Mouse (Mus musculus): Measurements from ENCODE around the gene Cd151.

The Cd151 gene

DNA sequence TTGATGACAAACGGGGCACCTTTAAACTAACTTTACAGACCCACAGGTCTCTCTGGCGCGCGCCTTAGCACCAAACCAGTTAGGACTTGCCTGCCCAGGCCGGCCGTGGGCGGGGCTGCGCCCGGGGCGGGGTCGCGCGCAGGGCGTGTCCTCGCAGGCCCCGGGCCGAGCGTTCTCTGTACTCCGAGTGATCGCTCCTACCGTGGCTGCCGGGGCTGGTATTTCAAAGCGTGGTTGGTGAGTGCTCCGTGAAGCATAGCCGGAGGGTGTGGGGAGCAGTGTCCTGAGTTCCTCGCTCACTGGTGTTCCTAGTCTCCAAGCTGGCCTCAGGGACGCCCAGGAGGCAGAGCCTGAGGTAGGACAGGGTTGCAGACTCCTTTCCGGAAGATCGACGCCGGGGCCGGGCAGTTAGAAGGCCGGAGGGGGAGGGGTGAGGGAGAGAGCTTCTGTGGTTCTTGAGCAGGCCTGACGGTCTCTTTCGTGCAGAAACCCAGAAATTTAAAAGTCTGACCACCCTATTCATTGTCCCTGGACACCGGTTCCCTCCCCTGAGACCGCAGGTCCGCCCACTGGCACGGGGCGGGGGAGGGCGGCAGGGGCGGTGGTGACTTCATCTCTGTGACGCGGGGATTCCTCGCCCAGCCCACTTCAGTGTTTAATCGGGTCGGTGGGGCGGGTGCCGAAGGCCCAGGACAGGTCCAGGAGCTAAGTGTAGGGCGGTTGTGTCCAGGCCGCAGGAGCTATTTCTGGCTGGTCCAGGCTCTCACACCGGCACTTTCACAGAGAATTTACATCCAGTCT, at the start of gene Cd151:
Gene Cd151, plus strand, starts transcription at position 163 of the 801 bp plus-strand sequence.
- DNase-seq = peak; percentile 93 to 96

DNA sequence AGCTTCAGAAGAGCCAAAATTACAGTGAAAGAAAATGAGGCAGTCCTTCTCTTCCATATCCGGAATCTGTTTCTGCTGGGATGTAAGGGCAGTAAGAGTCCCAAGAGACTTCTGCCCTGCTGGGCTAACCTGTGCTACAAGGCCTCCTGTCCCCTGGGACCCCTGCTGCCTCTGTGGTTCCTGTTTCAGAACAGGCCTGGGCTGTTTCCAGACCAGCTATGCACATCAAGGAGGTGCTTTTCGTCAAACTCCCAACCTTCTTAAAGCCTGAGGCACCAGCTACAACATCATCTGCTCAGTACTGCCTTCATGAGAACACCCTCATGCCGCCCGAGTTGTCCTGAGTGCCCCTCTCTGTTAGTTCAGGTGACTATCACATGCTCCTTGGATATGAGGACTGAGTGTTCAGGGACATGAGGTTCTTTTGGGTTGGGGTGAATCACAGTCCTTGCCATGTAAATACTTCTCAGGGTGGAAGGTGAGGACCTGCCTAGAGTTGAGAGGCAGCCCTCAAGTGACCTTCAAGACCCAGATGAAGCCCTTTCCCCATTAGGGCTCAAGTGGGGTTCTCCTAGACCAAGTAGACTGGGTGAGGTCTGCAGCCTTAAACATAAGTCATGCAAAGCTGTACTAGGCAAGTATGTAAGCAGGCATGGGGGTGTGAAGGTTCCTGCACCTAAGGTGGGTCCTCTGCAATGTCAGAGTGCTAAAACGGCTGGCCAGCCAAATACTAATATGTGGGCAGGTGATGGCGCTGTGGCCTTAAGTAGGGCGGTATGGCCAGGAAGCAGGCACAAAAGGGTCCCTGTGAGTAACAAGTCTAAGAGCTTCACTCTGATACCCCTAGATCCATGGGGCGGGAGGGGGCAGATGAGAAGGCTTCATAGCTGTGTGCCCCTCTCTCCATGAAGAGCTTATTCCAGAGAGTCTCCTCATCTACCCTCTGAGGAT, 49.2 kb upstream of the Cd151 start:
- DNase-seq = no peak

DNA sequence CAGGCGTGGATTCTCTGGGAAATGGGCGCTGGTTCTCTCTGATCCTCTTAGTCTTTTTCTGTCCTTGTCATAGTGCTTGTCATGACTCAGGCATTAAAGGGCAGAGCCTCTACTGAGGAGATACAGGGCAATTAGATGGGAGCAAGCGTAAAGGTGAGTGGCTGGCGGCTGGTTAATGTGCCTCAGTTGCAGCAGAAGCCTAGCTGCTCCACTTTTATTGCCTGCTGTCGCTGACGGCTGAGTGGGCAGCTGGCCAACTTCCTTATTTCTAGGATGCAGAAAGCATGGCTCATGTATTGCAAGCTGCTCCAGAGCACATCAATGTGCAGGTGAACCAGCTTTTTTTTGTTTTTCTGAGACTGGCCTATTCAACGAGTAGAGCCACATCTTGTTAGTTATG, 48.2 kb upstream of the Cd151 start:
- DNase-seq = peak in 1 of 2 experiments; percentile 37

DNA sequence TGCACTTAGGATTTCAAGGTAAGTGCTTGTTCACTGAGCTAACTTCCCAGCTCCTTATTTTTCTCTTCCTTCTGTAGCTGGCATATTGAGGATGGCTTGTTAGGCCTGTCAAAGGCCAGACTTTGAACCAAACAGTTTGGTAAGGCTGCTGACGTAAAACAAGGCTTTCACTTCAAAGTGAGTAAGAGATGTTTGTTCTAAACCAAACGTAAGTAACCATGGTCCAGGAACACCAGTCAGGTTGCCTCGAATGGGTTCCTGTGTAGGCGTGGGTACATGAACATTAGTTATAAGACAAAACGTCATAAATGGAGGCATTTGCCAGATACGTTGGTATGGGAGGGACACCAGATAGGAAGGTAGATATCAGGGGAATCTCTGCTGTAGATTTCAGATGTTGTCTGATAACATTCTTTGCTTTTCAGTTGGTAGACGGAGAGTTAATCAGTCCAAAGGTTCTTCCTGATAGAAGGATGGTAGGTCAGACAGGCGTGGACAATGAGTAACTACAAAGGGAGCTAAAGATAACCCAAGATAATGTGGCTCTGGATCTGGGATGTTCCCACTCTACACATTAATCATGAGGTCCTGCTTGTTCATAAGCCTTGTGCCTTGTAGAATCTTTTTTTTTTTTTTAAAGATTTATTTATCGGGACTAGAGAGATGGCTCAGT, 47.0 kb upstream of the Cd151 start:
- DNase-seq = no peak

DNA sequence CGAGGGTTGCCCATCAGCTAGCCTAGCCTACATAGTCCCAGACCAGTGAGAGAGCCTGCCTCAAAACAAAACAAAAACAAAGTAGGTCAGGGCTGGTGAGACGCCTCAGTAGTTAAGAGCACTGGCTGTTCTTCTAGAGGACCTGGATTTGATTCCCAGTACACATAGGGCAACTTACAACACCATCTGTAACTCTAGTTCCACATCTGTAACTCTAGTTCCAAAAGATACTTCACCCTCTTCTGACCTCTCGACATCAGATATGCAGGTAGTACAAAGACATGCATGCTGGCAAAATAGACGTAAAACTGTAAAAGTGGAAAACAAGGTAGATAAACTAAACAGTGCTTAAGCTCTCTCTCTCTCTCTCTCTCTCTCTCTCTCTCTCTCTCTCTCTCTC, 43.4 kb upstream of the Cd151 start:
- no peak for DNase-seq

DNA sequence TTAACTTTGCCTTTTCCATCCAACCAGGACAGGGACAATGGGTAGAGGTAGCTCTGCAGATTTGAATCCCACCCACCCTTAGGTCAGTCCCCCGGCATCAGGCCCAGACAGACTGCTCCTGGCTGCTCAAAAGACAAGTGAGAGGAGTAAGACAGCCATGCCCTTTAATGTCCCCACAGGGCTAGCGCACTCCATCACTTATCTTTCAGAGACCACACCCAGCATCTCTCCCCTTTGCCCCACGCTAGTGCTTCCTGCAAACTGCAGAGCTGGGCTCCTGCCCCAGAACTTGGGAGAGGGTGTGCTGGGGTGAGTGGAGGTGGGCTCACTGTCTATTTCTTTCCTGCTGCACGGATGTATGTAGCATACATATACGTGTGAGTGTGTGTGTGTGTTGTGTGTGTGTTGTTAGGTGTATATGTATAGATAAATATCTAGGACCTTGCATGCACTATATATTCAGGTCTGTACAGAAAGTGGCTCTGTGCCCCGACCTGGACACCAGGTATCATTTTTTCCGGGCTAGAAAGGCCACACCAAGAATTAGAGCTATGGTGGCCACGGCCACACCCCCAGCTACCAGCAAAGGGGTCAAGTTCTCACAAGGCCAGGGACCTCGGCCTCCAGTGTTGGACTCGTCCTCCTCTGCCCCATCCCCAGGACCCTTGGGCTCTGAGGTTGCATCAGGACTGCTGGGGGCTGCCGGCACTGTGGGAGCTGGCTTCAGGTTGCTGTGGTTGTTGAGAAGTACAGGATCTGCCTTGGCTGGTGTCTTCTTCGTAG, 40.1 kb upstream of the Cd151 start:
- DNase-seq = no peak

DNA sequence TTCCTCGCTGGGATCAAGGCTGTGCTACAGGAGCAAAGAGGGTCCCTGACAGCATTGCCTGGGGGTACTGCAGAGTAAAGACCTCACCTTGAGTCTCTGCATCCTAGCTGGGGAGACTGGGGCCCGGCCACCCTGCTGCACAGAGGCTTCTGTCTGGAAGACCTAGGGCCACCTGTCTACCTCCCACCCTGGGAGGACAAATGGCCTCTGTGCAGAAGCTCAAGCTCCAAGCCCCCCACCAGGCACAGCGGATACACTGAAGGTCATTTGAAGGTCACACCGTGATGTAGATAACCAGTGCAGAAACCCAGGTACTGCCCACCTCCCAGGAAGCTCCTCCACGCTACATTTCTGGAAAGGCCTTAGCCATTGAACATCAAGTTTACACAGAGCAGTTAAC, 38.5 kb upstream of the Cd151 start:
- DNase-seq = no peak

DNA sequence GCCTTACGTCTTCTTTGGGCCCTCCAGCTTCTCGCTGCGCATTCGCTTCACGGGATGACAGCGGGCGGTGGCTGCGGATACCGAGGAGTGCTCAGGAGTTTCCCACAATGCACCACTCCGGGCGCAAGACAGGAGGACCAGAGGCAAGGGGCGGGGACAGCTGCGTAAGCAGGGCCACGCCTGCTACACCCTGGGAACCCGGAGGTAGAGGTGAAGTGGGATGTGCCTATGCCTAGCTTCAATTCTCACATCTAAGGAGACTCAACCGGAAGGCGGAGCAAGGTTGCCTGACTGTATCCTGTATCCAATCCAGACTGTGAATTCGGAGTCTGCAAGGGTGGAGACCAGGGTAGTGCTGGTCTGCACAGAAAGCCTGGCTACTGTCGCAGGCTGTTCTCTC, 37.9 kb upstream of the Cd151 start, which contains the start of gene Cend1:
Gene Cend1, minus strand, starts transcription at position 182 of the 400 bp plus-strand sequence.
- peak; percentile 44 to 56 for DNase-seq

DNA sequence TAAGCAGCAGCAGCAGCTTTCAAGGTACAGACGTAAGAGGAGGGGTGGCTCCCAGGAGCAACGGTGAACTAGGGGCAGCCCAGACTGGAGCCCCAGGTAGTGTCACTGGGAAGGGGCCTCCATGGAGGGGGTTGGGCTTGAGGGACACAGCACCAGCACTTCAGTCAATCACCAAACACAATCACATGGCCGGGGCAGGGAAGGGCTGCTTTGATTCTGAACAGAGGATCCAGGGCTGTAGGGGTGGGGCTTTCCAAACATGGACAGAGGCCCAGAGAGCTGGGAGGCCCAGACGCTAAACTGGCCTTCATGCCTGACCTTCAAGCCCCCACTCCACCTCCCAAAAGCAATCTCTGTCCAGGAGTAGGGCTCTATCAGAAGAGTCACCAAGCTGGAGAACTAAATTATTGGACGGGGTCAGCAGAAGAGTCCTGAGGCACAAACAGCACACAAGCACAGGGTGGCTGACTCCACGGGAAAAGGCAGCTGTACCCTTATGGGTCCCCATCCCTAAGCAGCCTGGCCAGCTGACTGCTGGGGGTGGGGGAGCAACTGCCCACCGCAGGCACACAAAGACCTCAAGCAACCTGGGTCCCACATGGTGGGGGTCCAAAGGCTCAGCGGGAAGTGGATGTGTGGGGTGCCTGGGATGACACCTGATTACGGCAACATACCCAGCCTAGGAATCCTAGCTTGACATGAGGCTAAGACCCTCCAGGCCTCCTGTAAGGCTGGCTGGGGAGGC, 37.2 kb upstream of the Cd151 start:
- DNase-seq = no peak

DNA sequence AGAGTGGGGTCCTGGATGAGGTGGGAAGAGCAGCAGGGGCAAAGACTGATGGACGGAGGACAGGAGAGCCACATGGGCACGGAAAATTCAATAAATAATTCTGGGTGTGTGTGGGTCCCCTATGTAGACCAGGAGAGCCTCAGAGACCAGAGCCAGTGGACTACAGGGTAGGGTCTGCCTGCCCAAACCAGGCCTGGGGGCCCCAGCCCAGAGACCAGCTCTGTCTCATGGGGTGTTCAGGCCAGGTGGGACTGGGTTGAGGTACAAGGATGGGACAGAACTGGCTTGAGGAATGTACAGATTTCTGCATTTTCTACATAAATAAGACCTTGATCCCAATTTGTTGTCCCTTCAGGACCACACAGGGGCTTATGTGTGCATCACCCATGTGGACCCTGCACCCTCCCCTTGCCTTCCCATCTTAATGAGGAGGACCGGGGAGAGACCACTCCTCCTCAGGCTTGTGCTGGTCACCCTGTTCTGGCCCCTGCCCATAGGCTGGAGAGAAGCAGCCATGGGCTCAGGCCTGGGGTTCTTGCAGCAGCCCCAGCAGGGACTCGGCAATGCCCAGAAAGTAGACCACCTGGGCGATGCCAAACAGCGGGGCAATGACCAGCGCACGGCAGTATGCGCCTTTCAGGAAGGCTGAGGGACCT, 36.5 kb upstream of the Cd151 start:
- no peak for DNase-seq

DNA sequence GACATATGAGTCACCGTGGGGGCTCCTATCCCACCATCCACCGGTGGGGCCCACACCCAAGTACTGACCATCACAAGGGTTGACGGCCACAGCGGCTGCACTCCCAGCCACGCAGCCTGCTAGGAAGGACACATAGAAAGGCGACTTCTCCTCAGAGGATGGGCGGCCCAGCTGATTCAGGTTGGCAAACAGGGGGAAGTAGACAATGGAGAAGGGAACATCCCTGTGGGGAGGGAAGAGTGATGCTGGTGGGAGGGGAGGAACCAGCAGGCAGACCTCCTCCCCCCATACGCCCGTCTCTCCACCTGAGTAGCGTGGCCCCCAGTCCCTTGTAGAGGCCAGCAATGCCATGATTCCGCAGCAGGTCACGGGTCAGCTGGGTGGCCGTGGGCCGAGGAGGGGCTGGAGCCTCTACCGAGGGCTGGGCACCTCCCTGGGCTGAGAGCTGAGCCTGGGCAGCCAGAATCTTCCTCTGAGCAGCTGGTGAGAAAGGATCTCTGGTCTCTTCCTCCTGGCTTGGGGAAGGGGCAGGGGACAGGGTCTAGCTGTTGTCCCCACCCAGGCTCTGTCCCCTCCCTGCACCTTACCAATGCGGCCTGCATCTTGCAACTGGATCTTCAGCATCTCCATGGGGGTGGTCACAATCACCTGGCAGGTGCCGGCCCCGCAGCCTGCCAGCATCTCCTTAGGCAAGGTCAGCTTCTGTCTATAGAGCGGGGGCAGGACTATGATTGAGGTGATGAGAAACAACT, 35.6 kb upstream of the Cd151 start:
- no peak for DNase-seq

DNA sequence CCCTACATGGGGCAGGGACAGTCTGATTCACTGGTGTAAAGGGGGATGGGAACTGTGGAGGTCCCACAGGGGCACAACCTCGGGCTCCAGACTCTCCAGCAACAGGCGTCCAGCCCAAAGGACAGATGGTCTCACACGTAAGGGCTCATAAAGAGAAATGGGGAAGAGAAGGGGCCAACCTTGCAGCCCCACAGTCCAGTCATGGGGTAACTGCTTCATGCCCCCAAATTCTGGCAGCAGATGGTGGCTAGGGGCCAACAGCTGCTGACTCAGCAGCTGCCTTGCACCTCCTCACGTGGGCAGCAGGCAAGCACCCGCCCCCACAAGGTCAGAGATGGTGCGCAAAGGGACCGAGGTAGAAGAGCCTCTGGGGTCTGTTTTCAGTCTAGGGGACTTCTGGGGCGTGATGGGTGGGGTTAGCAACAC, 35.0 kb upstream of the Cd151 start:
- DNase-seq = no peak

DNA sequence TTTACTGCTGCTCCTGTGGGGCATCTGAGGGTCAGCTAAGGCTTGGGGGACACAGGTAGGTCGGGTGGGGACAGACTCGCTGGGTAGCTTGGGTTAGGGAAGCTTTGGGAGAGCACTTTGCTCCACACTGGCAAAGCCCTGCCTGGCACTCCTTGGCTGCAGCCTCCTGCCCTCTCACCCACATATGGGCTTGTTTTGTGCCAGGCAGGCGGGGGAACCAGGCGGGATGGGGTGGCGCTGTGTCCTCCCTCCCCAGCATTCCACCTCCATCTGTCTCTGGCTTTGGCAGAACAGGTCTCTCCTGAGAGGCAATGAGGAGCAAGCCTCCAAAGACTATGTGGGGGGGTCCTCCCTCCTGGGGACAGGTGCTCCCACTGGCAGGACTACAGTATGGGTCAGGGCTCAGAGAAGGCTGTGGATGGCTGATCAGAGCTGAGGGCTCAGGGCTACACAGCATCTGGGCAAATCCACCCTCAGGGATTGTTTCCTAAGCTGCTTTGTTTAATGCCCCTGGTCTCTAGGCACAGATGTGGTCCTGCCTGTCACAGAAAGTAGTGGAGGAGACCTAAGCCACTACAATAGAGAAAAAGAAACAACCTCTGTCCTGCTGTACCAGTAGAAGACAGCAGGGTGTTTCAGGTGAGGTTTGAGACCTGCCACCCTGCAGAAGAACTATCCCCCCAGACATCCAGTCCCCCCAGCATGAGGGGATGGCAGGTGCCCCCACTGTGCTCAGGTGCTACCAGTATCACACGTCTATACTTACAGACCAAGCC, 34.3 kb upstream of the Cd151 start:
- DNase-seq = no peak

DNA sequence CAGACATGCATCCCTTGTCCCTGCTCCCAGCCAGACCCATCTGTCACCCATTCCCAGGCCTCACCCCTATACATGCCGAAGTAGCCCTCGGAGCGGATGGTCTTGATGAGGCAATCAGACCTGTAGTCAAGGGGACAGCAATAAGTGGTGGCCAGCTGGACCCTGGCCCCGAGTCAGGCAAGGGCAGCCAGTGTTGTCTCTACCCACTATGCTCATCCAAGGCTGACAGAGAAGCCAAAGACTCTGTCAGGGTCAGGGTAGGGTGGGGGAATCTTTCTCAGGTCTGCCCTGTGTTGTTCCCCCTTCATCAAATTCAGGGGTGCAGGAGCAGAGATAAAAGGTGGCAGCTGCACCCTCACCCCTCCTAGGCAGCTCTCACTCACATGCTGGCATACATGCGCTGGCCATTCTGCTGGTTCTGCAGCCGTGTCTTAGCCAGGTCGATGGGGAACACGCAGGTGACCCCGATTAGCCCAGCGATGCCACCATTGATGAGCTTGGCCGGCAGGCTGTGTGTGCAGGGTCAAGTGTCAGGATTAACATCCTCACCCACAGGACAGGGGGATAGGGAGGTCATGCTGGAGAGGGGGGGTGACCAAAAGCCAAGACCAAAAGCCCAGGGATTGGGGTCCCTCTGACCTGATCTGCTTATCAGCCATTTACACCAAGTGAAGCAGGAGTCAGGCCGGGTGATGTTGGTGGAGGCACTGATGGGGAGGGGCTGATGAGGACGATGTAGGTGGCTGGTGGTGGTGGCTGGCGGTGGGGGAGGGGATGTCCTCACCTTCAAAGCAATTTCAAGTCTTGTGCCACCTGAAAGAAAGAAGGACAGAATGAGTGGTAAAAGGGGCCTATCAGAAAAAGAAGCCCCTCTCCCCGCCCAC, 33.4 kb upstream of the Cd151 start:
- DNase-seq = no peak

DNA sequence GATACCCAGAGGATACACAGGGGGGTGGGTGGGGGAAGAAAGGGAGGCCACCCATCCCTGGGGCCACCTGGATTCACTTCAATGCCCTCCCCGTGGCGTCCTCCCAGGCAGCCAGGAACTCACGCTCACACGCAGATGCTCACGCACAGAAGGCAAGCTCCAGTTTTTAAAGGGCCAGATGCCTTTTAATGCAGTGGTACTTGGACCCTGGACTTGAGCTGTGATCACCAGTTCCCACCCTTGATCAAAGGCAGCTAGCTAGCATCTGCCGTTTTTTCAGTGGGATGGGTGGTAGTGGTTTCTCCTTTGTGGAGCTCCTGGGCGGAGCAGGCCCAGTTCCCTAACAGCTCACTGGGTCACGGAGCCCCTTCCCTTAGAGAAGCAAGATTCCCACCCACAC, 32.7 kb upstream of the Cd151 start:
- DNase-seq = no peak

DNA sequence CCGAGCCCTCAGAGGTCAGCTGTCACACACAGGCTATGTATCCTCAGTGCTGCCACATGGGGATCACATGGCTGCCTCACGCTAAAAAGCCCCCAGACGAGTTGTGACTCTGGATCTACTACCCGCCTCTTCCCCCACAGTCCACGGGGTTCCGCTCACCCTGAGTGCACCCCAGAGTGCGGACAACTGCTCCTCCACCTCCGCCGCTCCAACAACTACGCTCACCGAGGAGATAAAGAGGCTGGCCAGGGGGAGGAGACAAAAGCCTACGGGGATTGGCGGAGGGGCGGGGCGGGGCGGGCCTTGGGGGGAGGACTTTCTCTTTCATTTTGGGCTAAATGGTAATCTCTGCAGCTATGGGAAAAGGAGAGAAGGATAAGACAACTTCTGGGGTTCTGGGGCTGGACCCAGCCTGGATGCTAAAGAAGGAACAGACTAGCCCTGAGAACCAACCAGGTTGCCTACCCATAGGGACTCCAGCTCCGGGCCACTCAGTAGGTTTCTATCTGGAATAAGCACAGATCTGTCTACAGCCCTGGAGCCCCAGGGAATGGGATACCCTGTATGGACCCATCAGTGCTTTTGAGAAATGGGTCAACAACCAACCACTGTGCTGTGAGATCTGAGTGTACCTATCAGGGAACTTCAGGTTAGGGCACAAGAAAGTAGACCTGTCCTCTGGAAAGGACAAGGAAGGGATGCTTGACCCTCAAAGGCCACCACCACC, 31.9 kb upstream of the Cd151 start:
- peak; percentile 53 to 61 for DNase-seq

DNA sequence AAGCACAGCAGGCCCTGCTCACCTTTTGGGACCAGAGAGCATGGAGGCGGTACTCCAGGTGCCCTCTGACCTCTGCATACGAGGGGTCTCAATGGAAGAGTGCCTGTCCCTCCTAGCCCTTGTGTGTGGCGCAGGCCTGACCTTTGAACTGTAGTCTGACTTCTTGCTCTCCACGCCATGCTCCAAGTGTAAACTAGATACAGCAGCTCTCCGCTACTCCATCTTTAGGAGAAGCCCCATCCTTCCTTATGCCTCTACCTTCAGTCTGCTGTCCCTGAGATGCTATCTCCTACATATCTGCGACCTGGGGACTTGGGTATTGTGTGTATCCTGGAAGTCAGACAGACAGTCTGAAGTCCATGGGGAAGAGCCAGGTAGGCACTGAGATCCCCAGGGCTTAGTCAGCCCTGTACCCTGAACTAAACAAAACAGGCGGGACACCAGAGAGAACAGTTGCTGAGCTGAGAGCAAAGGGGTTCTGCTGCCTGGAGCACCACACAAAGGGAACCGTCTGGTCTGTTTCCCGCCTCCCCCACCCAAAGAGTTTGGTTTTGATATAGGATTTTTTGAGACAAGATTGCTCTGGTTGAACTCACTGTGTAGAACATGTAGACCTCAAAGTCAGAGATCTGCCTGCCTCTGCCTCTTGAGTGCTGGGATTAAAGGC, 31.2 kb upstream of the Cd151 start:
- DNase-seq = no peak

All from lung, postnatal 4 days (tissue).